Mouse (Mus musculus) gastrocnemius, adult 2 months (tissue): ENCODE results near the gene Myo9a. TPM values are rescaled to one million over a fixed set of nuclear protein-coding genes. Genes with fewer than 3 reads are reported as not detected.
A peak's percentile ranks its signal among the peaks of the same experiment; 100 is the strongest.
"Not testable (repeated sequence)": the region's sequence is repeated elsewhere in the genome, so short reads cannot be mapped to it uniquely, and the experiment has no call there.

Source experiments
- DNase-seq: peaks from one replicate; pipeline ENCODE4 v3.0.0; 2022
- H3K27ac ChIP-seq: fragments of 200-600 bp; 2 replicates; pipeline ENCODE4 v1.8.1; 2022; ENCODE audit warnings: mild to moderate bottlenecking
- H3K4me3 ChIP-seq: fragments of 200-600 bp; 2 replicates; pipeline ENCODE4 v1.8.1; 2022; ENCODE audit warnings: mild to moderate bottlenecking, moderate library complexity
- CTCF ChIP-seq: fragments of 200-600 bp; IDR thresholded peaks from 2 replicates; pipeline ENCODE4 v1.8.1; 2022; ENCODE audit warnings: antibody characterized with exemption, mild to moderate bottlenecking, moderate library complexity
- intact Hi-C: fragments of 180-260 bp; cut with DNase I; formaldehyde crosslinking; loops from one replicate; pipeline ENCODE4 v1.15.1; 2025
- total RNA-seq, 2 experiments: library from RNA; stranded (reverse); gene quantifications; 2 replicates each; pipeline ENCODE4 v1.2.3; 2021

The Myo9a gene
- total RNA-seq, 2 experiments from 2014 or later, result 9.3 to 10.7 TPM

DNA sequence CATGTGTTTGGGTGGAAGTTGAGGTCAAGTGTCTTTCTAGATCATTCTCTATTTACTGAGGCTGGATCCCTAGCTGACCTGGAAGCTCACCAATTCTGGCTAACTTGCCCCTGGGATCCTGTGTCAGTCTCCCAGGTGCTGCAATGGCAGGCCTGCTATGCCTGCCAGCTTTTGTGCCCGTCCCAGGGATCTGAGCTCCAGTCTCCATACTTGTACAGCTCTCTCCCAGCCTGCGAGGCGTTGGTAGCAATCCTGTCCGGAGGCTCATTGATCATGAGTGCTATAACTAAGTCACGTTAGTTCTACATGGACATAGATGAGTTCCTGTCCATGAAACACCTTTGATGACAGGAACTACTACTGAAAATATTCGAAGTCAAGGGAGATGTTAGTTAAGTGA lies 193.1 kb downstream of the Myo9a start:
- Histone ChIP-seq H3K27ac (no peak overlapping the region), H3K4me3 (no peak overlapping the region)
- no peak for DNase-seq
- no peak for TF ChIP-seq CTCF
- intact Hi-C loops, result no loop called here

DNA sequence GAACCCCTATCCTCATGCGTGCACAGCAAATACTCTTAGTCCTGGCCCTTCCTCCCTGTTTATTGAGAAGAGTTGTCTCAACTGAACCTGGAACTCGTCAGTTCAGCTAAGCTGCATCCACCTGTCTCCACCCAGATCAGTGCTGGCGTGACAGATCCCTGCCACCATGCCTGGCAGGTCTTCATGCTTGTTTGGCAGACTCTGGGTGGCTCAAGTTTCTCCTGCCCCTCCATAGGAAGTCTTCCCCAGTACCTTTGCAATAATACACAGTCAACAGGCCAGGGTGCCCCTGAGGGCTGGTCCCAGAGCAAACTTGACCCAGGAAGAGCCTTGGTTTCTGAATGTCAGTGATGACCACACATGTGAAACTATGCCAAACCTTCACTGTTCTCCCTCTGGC lies 194.5 kb downstream of the Myo9a start:
- H3K27ac ChIP-seq, result no peak overlapping the region
- TF ChIP-seq CTCF, result no peak
- DNase-seq, result peak; percentile 62
- no peak overlapping the region for H3K4me3 ChIP-seq
- intact Hi-C loops, result no loop called here

DNA sequence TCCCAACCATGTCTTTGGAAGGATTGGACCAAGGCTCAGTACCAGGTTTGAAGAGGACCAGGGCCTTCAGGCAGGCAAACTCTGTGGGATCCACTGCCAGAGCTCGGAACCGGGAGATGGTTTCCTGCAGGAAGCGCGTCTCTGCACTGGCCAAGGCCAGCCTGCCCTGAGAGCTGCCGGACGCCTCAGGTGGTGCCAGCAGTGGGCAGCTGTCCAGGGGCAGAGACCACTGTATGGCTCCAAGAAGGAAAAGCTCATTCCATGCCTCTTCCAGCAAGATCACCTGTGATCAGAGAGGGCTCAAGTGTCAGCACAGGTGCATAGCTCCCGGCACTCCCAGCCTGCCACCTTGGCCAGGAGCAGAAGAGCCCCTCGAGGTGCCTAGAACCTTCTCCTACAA lies 196.6 kb downstream of the Myo9a start:
- intact Hi-C loops, result no loop called here
- Histone ChIP-seq H3K4me3 (no peak overlapping the region), H3K27ac (no peak overlapping the region)
- DNase-seq, result no peak
- no peak for TF ChIP-seq CTCF

DNA sequence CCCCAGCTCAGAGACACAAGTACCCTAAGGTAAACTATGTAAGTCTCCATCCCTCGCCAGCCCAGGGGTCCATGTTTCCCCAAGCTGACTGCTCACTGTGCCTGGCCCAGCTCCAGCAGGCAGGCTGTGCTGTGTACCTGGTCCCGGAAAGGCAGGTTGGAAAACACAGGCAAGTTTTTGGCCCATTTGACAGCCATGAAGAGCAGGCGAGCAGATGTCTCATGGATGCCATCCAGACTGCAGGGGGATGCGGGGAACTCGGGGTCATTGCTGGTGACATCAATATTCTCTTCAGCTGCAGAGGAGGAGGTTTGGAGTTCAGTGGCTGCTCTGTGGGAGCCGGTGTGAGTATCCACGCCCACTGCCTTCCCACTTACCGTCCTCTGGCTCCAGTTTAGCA lies 197.5 kb downstream of the Myo9a start:
- no peak overlapping the region for H3K27ac ChIP-seq
- H3K4me3 ChIP-seq, result no peak overlapping the region
- no peak for DNase-seq
- intact Hi-C loops, result no loop called here
- no peak for TF ChIP-seq CTCF

DNA sequence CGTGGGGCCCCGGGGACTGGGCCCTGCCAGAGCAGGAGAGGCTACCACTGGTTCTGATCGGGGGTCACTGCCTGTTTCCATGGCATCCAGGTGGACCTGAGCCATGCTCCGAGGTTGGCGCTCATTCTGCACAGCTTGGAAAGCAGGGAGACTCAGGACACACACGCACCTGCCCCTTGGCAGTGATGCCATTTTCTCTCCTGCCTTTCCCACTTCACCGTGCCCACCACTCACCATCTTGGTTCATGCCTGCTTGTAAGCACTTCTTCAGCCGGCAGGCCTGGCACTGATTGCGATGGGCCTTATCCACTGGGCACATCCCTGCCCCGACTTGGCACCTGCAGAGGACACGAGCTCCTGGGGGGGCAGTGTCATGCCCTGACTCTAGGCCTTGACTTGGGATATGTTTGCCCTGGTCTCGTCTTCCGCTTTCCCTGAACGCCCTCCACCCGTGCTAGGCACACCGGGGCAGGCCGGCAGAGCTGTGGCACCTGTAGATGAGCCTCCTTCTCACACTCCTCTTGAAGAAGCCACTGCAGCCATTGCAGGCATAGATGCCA lies 198.1 kb downstream of the Myo9a start:
- no peak for TF ChIP-seq CTCF
- intact Hi-C loops, result no loop called here
- H3K27ac ChIP-seq, result no peak overlapping the region
- peak; percentile 22 for DNase-seq
- H3K4me3 ChIP-seq, result no peak overlapping the region

DNA sequence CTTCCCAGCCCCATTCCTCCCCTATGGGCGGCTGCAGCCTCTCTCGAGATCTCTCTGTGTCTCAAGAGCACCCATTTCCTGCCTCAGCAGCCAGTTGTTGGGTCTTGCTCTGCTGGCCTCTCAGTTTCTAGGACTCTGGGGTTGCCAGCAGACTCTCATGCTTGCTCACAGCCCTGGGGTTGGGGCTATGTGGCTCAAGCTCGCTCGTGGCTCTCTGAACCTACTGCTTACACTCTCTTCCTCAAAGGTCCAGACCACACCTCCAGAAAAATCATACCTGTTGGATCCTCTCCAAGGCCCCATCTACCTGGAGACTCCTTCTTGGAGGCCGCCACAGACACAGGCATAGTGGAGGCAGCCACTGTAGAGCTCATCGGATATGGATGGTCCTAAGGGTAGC lies 198.8 kb downstream of the Myo9a start:
- no peak overlapping the region for H3K27ac ChIP-seq
- DNase-seq, result no peak
- H3K4me3 ChIP-seq, result no peak overlapping the region
- TF ChIP-seq CTCF, result no peak
- intact Hi-C loops, result no loop called here

DNA sequence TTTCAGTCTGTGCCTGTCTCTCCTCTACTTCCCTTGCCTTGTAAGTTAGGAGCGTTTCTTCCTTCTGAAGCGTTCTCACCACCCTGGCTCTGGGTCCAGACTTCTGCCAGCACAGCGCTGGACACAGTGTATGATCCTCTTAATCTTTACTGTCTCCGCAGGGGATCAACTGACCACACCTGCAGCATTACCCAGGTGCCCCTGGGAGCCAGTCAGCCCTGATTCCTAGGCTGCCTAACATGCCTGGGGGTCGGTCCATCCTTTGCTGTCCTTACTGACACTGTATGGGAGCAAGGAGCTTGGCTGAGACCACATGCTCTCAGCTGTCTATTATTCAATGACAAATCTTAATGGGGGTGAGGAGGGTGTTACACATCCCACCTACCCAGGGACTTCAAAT lies 199.3 kb downstream of the Myo9a start:
- intact Hi-C loops, result no loop called here
- no peak for TF ChIP-seq CTCF
- DNase-seq, result no peak

DNA sequence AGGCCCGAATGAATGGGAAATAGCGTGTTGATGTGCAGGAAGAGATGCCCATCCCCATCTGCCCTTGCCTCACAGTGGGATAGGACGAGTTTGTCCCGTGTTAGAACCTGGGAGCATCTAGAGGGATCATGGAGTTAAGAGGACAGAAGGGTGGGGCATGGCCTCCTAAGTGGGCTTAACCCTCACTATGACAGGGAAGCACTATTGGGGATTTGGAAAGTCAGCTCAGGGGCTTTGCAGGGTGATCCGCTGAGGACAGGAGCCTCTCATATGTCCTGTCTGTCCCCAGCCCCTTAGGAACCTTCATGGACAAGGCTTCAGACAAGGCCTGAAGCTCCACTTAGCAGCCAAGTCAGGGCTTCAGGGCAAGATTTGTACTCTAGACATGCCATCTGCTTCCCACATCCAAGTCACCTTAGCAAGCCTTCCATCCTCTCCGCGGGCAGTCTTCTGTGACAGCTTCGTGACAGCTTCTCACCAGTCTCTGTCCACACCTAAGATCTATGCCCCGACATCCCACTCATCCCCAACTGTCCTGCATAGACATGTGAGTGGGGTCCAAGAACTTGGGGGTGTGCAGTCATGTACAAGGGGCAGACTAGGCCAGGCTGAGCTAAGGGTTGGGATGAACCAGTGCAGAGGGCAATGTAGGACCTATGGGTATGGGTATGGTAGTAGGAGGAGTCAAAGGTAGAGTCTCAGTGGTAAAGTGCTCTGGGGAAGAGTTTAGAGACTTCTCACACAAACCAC lies 200.5 kb downstream of the Myo9a start:
- no peak for DNase-seq
- H3K27ac ChIP-seq, result no peak overlapping the region
- intact Hi-C loops, result no loop called here
- no peak overlapping the region for H3K4me3 ChIP-seq
- no peak for TF ChIP-seq CTCF

More for the DNA sequence above, 199.3 kb downstream of the Myo9a start:
- H3K27ac ChIP-seq, result no peak overlapping the region
- no peak overlapping the region for H3K4me3 ChIP-seq

DNA sequence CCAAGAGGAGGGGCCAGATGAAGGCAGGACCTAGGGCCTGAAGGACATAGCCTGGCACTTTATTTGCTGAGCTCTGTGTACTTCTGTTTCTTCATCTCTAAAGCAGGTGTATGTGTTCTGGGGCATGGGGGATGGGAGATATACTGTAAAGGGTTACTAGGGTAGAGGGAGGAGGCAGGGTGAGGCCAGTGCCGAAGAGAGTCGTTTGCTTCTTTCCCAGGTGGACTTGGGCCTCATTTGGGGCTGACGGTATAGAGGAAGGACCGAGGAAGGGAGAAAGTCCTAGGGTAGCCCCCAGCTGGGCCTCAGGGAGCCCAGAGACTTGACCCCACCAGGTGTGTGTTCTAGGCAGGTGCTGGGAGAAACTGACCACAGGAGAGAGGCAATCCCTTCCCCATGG lies 201.2 kb downstream of the Myo9a start:
- intact Hi-C loops, result no loop called here
- no peak overlapping the region for H3K4me3 ChIP-seq
- TF ChIP-seq CTCF, result no peak
- no peak overlapping the region for H3K27ac ChIP-seq
- DNase-seq, result no peak

DNA sequence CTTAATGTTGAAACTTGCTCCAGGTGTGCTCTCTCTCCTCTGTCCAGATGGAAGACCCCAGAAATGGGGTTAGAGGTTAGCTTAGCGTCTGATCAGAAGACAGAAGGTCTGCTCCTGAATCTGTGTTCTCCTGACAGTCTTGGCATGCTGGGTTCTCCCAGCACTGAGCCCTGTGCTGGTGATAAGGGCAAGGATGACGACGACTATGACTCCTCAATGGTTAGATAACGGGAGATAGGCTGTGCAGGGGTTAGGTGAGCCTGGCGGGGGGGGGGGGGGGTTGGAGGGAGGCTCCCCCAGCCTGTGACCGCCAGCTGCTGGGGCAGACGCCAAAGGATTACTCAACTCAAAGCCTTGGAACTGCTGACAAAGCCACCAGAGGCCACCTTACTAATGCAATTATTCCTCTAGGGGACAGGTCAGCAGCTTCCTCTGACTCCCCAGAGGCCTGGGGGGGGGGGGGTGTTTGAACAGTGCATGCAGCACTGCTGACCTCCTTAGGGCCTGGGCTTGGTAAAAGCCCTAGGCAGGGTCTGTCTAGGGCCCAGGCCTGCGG lies 201.9 kb downstream of the Myo9a start:
- TF ChIP-seq CTCF, result no peak
- Histone ChIP-seq H3K27ac (no peak overlapping the region), H3K4me3 (no peak overlapping the region)
- intact Hi-C loops, result no loop called here
- DNase-seq, result no peak

DNA sequence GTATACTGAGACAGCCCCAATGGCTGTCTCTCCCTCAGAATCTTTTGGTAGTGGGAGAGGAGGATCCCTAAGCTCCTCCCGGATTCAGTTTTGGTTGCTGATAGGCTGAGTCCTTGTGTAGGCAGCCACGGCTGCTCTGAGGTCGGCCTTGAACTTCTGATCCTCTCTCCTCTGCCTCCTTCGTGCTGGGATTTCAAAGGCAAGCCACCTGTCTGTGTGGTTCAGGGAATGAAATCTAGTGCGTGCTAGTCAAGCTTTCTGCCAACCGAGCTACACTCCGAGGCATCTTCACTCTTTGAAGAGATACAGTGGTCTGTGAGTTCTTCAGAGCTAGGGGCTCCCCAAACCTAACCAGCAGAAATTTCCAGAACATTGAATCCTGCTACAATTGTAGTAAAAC lies 202.9 kb downstream of the Myo9a start:
- Histone ChIP-seq H3K27ac (no peak overlapping the region), H3K4me3 (no peak overlapping the region)
- no peak for DNase-seq
- TF ChIP-seq CTCF, result no peak
- intact Hi-C loops, result no loop called here

DNA sequence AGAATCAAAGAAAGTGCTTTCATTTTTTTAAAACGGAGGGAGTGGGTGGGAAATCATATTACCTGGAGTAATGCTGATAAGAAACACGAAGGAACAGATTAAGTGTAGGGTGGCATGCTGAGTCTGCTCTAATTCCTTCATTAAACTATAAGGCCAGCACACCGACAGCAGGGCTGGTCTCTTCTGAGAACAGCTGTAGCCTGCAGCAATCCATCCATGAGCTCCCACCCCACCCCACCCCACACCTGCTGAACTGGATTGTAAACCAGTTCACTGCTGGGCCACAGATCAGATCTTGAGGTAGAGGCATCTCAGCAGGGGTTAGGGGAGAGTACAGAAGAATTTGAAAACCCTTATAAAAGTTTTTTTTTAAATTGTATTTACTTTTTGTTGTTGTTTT lies 204.5 kb downstream of the Myo9a start:
- Histone ChIP-seq H3K4me3 (no peak overlapping the region), H3K27ac (no peak overlapping the region)
- DNase-seq, result no peak
- TF ChIP-seq CTCF, result no peak
- intact Hi-C loops, result loop anchor here (5.0 kb wide), 1 partner anchor 233 kb away; no protein-coding TSS in a partner anchor

DNA sequence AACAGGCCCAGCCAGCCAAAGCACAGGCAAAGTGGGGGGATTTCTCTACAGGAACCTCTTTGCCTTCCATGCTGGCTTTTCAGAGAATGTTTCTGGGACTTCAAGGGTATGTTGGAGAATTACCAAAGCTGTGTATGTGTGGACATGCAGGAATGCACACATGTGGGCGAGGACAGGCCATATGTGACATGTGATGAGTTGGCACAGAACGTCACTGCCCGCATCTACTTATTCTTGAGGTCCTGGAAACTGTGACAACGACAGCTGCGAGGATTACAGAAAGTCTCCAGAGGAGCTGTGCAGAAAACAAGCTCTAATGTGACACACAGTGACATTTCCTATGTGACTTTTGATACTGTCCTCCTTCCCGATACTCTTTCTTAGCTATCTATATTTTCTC lies 205.0 kb downstream of the Myo9a start:
- Histone ChIP-seq H3K27ac (no peak overlapping the region), H3K4me3 (no peak overlapping the region)
- DNase-seq, result no peak
- TF ChIP-seq CTCF, result no peak
- intact Hi-C loops, result loop anchor here (5.0 kb wide), 1 partner anchor 233 kb away; no protein-coding TSS in a partner anchor

DNA sequence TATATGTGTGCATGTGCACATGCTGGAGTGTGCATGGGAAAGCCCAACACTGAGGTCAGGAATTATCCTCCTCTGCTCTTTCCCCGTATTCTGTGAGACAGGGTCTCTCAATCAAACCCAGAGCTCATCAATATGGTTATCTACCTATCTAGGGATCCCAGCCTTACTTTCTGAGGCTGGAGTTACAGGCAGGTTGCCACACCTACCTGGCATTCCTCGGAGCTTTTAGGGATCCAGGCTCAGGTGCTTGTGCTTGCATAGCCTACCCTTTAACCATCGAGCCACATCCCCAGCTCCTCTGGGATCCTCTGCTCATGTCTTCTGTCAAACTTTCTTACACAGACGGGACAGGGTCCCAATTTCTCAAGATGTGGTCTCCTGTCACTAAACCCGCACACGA lies 205.8 kb downstream of the Myo9a start:
- intact Hi-C loops, result loop anchor here (5.0 kb wide), 1 partner anchor 234 kb away; no protein-coding TSS in a partner anchor
- no peak for TF ChIP-seq CTCF
- H3K4me3 ChIP-seq, result no peak overlapping the region
- no peak for DNase-seq
- H3K27ac ChIP-seq, result no peak overlapping the region

DNA sequence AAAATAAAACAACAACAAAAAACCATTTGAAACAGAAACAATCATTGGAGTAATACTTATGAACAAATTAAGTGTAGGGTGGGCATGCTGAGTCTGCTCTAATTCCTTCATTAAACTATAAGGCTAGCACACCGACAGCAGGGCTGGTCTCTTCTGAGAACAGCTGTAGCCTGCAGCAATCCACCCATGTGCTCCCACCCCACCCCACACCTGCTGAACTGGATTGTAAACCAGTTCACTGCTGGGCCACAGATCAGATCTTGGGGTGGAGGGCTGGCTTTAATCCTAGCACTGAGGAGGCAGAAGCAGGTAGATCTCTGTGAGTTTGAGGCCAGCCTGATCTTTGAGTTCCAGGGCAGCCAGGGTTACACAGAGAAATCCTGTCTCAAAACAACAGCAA lies 207.4 kb downstream of the Myo9a start:
- not testable (repeated sequence) for DNase-seq, H3K4me3 ChIP-seq, H3K27ac ChIP-seq
- intact Hi-C loops, result loop anchor here (5.0 kb wide), 1 partner anchor 236 kb away; no protein-coding TSS in a partner anchor
